Mouse (Mus musculus) neutrophil, adult 5-6 weeks (primary cell): ENCODE measurements at regions not wholly inside any gene's neighbourhood (a gene's known extent, or its start where the extent isn't known, plus 50 kb on each side); places are given as distances from the start of the nearest gene placed in this dataset.

Experiments
- ATAC-seq: fragments of 151-379, 151-347 bp; 2 replicates; pipeline ENCODE4 v1.8.0; 2017; ENCODE audit warnings: mild to moderate bottlenecking, moderate TSS enrichment; ENCODE audit not compliant: insufficient number of reproducible peaks, poor library complexity, low FRiP score, severe bottlenecking; ENCODE audit errors: extremely low read depth

DNA sequence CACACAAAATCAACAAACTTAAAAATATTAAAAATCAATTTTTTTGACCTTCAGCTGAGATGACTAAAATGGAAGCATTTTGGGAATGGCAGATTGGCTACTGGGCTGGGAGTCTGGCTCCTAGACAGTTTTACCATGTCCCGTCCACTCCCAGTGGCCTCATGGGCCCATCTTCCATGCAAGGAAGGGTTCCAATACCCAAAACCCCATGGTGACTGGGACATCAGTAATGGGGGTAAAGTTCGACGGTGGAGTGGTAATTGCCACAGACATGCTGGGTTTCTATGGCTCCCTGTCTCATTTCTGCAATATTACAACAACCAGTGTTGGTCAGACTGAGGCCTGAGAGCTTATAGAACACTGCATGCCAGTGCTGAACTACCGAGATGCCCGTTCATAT is 82.2 kb downstream of the Il20rb start:
- no peak for ATAC-seq

GRCm38 (mm10) chr9:100400366-100400765 is 86.2 kb downstream of the Il20rb start:
- 0 out of 2 replicates have a peak, but pooled peaks have one; percentile 33 for ATAC-seq

GRCm38 (mm10) chr9:100396340-100396910 is 90.2 kb downstream of the Il20rb start:
- ATAC-seq: no peak

DNA sequence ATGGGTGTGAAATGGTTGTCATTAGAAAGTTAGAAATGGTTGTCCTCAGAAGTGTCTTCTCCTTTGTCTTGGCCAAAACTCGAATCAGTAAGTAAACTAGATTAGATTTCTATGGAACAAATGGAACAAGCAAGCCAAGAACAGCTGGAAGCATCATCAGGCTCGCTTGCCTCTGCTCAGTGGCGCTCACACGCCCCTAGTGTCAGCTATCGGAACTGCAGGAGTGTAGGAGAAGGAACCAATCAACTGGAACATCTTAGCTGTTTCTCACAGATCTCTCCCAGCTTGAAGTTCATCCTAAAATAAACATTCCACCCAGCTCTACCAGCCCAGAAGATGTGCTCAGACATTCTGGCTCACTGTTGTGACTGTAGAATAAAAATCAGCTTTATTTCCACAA is 90.9 kb downstream of the Il20rb start:
- peak; percentile 75; the same call in 1 of the 2 replicates for ATAC-seq

DNA sequence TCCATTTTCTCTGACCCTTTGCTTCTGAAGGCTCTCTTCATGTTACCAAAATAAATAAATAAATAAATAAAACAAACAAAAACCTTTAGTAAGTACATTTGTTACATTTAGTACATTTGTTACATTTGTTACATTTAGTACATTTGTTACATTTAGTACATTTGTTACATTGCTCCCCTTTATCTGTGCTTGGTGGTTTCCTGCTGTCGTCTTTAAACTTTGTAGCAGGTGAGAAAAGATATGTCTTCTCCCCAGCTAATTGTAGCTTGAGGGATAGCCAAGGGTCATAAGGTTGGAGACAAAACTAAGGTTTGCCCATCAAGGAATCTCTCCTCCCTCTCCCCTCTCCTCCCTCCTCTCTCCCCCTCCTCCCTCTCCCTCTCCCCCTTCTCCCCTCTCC is 92.0 kb downstream of the Il20rb start:
- ATAC-seq: no peak

GRCm38 (mm10) chr9:100394166-100394565 is 92.4 kb downstream of the Il20rb start:
- no peak for ATAC-seq

DNA sequence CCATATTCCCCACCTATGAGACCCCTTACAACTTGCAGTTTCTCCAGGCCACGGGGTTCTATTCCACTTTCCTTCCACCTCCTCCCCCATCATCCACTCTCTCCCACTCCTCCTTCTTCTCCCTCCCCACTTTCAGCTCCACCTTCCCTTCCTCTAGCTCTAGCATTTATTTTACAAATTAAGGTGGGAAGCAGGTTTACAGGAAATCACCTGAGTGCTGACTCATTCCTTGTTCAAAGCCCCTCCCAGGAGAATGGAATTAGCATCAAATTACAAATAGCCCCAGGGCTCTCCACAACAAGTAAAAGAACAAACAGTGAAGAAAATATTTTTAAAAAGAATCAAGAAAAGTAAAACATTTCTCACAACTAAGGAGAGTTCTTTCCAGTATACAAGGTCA is 94.3 kb downstream of the Il20rb start:
- ATAC-seq: no peak

- ATAC-seq: no peak
These were observed 94.9 kb downstream of the Il20rb start for GRCm38 (mm10) chr9:100391566-100392213.

DNA sequence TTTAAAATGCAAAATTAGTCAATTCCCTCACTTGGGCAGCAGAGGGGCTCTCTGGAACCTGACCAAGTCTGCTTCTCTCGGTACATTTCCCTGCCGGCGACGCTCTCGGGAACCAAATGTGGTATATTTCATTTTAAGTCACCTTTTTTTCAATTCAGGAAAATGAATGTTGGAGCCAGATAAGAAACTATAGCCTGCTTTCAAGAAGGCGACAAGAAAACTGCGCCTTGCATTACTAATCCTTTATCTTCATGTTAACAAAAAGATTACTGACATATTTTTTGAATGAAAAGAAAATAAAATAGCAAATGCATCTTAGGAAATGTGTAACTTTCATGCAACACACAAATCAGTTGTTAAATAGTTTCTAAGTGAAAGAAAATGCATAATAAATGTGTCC is 98.2 kb downstream of the Il20rb start:
- ATAC-seq: no peak

DNA sequence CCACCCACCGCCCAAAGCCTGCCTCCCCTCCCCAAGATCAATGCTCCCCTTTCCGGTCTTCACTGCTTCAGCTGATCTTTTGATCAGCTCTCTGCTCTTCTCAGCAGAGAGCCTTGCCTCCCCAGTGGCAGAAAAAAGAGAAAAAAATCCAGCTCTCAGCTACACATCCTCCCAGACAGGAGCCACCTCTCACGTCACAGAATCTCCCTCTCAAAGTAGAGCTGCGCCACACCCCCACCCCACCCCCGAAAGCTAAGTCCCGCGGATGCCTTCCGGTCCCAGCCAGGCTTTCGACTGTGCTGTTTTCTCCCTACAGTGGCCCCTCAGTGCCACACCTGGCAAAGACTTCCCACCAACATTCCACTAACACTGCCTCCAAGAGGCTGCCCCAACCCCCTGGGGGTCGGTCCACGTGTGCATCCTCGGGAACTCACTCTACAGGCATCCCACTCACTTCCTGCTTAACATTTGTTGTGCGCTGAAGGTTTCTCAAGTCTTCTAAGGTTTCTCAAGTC is 99.4 kb downstream of the Il20rb start:
- no peak for ATAC-seq

GRCm38 (mm10) chr9:100382492-100382891 is 104.1 kb downstream of the Il20rb start:
- no peak for ATAC-seq

- no peak for ATAC-seq
These were observed 116.7 kb downstream of the Il20rb start for GRCm38 (mm10) chr9:100369921-100370320.

DNA sequence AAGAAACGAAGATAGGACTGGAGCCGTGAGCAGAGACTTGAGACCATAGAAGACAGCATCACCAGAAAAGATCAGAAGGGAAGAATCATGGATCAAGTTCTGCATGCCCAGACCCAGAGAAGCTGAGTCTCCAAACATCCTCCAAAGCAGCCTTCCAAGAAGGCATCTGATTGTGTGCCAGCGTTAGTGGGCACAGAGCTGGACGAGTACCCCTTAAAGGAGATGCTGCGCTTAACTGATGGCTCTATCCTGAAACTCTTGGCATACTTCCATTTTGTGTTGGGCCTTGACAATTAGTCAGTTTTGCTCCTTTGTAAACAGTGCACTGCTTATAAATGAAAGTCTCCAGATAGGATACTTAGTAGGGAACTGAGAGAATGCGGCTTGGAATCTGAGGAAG is 119.8 kb downstream of the Il20rb start:
- no peak for ATAC-seq

- ATAC-seq: no peak
These were observed 126.5 kb downstream of the Il20rb start for GRCm38 (mm10) chr9:100359934-100360716.

- ATAC-seq: no peak
These were observed 129.0 kb downstream of the Il20rb start for GRCm38 (mm10) chr9:100357553-100357952.

- no peak for ATAC-seq
These were observed 145.8 kb downstream of the Il20rb start for GRCm38 (mm10) chr9:100340796-100341195.

DNA sequence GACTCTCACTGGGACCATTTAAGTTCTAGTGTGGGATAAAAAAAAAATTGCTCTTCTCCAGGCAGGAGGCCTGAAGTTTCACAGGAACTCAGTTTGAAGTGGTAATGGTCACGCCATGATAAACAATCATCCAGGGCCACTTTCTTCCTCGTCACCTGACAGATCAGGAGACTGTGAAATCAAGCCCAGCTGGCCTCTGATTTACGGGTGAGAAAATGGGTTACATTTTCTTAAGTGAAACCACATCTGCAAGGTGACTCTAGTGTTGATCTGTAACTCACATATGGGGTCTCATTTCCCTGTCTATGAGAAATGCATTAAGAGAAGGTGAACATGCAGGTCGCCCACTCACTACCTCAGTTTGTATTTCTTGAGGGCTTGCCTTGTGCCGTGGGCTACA is 178.8 kb downstream of the Il20rb start:
- ATAC-seq: no peak

GRCm38 (mm10) chr9:100307364-100307763 is 179.2 kb downstream of the Il20rb start:
- no peak for ATAC-seq

GRCm38 (mm10) chr9:100303762-100304161 is 182.8 kb downstream of the Il20rb start:
- no peak for ATAC-seq

- no peak for ATAC-seq
These were observed 185.0 kb downstream of the Il20rb start for GRCm38 (mm10) chr9:100301613-100302012.
